Mouse (Mus musculus) kidney, adult 11 months (tissue): ENCODE results near the gene Ndufv3.

Source experiments
- DNase-seq: peaks from one replicate; pipeline ENCODE4 v3.0.0; 2022

The Ndufv3 gene

DNA sequence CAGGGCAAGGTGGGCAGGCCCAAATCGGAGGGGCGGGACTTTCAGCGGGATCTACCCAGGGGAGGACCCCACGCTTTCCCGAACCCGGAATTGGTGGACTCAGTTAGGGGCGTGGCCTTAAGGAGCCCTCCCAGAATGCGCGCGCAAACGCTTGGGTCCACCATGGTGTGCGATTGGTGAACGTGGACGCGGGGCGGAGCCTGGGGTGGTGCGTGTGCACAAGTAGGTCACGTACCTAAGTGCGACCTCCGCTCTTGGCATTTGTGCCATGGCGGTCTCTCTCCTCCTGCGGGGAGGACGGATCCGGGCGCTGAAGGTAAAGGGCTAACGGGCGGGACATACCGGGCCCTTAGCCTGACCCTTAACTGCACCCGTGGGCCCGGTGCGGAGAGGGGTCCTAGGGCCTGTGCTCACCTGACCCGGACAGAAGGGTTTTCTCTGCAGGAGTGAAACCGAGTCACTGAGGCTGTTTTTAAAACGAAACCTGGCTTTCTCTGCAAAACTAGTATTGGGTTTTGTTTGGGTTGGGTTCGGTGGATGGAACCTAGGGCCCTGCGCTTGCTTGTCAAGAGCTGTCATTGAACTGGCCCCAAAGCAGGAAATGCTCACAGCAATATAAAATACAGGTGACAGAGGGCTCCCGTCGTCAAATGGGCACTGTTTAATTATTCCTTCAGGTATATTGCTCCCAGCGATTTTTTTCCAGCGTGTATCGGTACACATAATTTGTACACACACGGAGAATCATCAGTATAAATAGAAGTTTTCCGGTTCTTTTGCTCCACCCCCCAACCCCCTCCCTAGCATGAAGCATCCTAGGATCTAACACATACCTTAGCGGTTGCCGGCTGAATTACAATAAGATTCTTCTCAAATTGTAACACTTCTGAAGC, at the start of gene Ndufv3, which contains the start of gene Wdr4:
Gene Ndufv3 (plus strand): TSS at position 170 of the 893 bp plus-strand sequence.
Gene Wdr4 (minus strand): TSS at position 35 of the 893 bp plus-strand sequence.
- DNase-seq, result peak; percentile 100

DNA sequence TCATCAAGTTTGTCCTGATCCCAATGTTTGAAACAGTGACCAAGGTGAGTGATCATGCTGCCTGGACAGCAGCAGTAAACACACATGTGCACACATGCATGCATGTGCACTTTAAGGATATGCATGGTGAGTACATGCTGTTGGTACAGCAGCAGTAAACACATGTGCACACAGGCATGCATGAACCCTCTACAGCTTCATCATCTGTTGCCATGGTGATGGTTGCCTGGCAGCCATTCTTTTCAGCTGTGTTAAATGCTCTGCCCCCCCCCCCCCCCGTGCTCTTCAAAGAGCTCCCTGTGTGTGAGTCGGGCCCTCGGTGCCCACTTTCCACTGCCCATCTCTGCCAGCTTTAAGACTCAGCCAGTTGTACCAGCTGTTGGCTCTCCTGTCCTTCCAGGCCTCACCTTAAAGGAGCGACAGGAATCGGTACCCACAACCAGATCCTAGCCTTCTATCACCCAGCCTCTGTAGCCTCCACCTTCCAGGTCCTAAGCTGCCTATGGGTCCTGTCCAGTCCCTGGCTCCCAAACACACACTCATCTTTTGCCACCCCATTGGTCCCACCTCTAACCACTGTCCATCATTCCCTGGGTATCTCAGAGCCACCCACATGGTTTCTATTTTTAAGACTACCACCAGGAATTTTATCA, 49.0 kb upstream of the Ndufv3 start:
- no peak for DNase-seq

DNA sequence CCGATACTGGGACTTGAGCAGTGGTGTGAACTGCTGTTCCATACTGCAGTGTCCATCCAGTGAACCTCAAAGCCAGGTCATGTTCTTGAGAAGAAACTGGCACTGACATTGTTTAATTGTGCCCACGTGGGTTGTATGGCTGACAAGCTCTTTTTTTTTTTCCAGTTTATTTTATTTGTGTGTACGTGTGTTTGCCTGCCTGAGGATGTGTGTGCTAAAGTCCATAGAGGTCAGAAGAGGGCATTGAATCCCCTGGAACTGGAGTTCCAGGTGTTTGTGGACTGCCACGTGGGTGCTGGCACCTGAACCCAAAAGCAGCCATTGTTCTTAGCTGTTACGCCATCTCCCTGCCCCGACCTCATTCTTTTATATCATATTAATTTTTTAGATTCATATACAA, 45.5 kb upstream of the Ndufv3 start:
- no peak for DNase-seq

DNA sequence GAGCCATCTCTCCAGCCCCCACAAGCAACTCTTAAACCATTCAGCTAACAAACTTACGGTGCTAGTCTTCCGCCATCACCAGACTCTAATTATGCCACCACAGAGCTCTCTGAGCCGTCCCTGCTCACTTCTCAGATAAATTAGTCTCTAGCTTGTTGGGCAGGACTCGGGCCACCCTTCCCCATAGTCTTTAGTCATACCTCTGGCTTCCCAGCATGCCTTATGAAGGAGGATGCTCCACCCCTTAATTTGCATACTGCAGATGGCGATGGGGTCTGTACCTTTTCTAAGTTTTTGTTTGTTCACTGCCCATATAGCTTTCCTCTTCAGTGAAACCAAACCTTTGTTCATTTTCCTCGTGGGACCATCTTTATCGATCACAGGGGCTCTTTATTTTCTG, 41.3 kb upstream of the Ndufv3 start:
- no peak for DNase-seq

DNA sequence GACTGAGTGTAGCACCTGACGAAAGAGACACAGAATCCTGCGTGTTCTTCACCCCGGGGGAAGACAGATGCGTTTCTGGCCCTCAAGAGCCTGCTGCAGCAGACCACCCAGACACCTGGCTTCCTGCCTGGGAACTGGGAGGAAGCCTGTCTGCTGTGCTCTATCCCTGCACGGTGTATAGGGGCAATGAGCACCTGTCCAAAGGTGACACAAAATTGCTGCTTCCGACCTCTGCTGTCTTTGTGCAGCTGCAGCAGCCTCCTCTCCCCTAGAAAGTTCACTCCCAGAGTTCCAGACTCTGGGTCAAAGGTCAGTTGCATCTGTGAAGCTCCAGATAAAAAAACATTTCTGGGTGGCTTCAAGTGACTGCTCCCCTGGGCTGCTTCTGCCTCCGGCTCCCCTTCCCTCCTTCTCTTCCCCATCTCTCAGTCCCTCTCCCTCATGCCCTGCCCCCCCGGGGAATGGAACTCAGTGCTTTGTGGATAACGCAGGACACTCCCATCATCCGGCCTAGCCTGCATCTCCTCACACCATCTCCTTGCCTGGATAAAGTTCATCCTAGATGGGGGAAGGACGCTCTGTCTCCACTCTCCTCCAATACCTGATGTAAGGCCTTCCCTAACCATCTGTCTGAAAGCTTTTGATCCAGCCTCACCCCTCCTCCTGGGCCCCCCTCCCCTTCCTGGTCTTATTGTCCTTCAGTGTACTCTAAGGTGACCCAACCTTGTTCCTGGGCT, 40.6 kb upstream of the Ndufv3 start:
- no peak for DNase-seq

DNA sequence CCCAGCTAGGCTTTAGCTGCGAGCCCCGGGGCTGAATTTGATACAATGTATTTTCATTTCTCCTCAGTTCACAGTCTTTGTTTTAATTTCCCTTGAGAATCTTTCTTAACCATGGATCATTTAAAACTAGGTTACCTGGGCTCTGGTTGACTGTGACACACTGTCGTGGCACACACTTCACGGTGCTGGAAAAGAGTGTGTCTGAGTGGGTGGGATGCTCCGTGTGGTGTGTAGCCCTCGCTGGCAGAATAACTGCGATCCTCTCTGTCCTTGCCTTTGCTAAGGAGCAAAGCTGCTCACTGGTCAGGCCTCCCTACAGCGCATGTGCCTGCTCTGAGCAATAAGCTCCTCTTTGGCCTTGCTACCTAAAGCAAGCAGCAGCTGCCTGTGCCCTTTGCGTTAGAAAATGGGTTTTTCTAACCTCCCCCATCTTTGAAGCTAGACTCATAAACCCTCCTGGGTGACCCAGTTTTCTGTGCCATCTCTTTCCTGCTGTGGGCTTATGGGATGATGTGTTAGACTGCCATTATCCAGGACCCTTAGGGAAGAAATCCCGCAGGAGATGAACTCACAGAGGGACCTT, 33.2 kb upstream of the Ndufv3 start:
- DNase-seq, result no peak

DNA sequence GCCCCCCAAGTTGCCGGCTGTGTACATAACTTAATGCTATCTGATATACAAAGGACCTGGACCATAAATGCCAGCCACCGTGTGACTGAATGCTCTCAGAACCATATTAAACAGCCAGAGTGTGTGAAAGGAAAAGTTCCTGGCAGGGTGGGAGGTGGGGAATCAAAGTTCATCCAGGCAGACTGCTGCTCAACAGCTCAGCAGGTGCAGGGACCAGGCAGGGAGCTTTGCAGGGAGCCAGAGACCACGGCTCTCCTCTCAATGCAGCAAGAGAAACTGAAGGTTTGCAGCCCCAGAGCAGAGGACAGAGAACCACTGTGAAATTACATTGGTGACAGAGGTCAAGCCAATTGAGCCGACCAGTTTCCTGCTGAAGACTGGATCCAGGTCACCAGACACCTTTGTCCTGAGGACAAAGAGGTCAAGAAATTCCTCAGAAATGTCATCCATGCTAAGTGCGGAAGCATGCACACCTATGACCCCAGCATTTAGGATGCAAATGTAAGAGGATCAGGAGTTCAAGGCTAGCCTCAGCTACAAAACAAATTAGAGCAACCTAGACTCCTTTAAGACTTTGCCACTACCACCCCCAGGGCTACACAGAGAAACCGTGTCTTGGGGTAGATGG, 32.4 kb upstream of the Ndufv3 start:
- DNase-seq, result no peak

DNA sequence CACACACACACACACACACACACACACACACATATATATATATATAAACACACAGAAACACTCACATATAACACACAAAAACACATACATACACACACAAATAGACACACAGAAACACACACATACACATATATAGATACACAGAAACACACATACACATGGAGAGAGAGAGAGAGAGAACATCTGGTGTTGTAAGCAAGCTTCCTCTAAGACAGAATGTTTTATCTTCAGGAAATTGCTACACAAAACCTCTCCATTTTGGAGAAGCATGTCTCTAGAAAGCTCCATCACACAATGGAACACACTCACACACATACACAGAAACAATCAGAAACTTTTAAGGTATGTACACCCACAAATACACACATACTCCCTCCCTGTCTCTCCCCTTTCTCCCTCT, 28.6 kb upstream of the Ndufv3 start:
- no peak for DNase-seq

DNA sequence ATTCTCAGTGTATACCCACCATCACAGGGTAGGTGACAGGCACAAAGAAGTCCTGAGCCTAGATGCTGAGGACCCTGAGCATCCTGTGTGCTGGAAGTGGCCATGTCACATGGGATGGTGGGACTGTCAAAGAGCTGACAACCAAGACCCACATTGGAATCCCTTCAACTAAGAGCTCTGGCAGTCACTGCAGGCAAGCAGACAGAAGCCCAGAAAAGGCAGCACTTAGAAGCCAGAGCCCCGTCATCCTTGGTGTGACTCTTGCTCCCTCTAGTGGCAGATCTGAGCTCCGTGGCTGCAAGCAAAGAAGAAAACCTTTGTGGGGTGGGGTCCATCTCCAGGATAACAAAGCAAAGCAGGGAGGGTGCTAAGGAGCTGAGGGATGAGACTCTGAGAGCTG, 27.5 kb upstream of the Ndufv3 start:
- peak; percentile 56 for DNase-seq

DNA sequence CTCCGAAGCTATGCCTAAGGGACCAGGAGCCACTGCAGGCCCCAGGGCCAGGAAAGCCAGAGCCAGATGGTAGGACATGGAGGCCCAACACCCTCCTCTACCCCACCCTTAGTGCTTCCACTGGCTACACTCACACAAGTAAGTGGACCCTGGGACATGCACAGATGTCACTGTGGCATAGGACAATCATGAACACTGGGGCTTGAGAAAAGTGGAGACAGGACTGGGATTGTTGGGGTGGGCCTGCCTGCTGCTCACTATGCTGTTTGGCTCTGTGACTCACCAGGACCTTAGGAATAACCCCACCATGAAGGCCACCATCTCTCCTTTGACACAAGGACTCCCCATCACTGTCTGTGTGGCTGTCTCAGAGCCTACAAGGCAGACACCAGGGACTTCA, 24.9 kb upstream of the Ndufv3 start:
- no peak for DNase-seq

DNA sequence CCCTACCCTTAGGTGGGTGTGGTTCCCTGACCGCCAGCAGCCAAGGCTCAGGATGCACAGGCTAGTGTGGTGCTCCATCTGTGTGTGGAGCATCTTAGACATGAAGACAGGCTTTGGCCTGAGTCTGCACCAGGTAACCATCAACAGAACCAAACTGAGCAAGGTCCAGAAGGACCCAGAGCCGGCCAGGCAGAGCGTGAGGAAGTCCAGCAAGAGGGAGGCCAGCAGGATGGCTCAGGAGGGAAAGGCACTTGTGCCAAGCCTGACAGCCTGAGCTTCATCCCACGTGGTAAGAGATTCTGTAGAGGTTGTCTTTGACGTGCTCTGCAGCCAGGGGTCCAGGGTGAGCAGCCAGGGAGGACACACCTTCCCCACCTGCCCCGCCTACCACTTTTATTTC, 22.2 kb upstream of the Ndufv3 start:
- DNase-seq, result no peak

DNA sequence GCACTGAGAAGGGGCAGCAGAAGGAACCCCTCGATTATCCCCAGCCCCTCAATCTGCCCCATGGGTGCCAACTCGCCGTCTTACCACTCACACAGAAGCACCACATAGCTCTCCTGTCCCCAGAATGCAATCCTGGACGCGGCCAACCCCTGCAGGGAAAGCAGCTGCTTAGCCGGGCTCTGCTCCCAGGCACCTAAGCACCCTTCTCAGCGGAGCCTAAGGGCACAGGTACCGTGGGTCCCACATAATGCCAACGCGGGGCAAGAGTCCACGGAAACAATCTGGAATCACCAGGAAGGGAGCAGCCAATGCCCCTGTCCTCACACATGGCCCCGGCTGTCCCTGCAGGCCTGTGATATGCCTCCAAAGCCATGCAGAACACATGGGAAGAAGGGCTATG, 20.2 kb upstream of the Ndufv3 start:
- DNase-seq, result no peak

DNA sequence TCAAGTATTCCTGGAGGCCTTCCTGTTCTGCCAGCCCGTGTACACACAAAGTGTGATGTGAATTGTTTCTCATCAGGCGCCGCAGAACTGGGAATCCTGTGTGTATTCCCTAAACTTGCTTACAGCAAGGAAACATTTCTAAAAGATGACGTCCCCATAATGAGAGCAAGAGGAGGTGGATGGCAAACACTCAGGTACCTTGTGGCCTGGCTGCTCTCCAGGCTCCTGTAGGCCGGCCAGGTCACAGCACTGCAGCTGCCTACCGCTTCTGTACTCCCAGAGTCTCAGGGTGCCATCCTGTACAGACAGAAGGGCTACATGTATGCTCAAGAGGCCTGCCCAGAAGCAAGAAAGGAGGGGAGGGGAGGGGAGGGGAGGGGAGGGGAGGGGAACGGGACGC, 19.5 kb upstream of the Ndufv3 start:
- no peak for DNase-seq

DNA sequence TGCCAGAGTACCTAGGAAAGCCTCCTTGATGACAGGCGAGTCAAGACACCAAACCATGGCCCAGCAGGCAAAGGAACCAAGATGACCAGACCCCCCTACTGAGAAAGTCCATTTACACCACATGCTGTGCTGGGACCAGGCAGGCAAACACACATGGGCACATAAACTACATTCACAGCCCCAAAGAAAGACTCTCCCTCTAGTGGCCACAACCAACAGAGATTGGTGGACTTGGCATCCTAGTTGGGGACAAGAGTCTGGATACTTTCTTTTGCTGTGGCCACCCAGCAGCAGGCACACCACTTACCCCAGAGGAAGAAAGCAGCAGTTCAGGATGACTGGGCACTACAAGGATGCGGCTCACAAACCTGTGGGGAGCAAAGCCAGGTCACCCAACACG, 19.0 kb upstream of the Ndufv3 start:
- no peak for DNase-seq

DNA sequence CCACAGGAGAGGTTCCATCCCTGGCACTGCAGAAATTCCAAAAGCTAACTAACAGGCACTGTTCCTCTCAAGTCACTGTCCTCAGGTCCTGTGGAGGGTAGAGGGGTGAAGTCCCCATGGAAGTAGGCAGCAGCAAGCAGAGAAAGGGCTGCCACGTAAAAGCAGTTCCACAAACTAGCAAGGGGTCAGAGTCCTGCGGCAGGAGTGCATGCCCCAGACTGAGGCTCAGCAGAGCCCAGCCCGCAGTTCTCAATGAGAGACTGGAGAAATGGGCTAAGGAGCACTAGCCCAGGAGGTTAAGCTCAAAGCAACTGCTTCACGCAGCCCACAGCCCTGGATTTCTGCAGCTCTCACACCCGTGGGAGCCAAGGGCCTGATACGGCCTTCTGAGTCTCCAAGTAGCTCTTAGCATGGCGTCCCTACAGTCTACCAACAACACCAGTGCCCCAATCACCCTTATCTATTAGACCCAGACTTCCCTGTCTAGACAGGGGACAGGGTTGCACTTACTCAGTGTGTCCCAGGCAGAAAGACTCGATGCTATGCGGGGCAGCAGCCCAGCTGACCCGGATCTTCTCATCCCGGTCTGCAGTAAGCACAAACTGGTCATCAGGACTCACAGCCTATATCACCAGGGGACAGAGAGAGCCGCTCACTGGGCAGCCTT, 17.5 kb upstream of the Ndufv3 start:
- peak; percentile 39 for DNase-seq

DNA sequence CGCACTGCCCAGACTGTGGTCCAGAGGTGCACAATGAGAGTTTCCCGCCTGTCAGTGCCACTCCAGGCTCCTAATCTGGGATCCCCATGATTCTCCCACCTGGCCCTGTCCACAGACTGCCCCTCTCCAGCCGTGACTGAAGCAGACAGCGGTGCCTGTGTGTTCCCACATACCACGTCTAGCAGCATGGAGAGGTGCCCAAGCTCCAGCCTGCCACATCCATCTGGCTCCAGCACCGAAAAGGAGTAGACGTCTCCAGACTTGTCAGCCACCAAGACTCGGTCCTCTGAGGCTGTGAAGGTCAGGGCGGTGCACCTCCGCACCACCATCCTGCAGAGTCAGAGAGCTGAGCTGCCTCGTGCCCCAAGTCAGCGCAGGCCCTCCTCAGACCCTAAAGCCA, 16.6 kb upstream of the Ndufv3 start:
- DNase-seq, result no peak

DNA sequence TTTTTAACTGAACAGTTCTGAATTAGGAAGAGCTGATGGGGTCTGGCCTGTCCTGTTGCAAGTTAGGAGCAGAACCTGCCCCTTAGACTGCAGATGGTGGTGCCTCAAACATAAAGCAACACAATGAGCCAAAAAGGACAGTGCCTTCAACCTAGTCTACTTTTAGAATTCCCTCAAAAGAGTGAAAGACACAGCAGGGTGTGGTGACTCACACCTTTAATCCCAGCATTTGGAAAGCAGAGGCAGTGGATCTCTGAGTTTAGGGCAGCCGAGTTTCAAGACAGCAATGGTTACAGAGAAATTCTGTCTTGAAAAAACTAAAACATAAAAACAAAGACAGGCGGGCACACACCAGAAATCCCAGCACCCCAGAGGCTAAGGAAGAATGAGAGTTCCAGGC, 16.0 kb upstream of the Ndufv3 start:
- no peak for DNase-seq

DNA sequence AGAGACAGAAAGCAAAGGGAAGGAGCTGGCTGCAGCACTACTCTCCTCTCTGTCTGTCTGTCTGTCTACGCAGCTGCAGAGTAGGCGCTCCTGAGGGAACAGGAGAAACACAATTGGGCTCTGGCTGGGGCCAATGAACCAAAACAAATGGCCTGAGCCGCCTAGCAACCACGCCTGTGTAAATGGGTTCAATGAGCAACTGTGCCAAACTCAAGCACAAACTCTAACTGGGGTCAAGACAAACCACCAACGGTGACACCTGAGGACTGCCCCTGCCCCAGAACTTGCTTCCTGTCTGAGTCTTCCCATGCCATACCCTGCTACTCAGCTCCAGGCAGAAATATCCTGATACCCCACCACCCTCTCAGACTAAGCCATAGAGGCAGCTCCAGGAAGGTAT, 14.9 kb upstream of the Ndufv3 start:
- peak; percentile 93 for DNase-seq

DNA sequence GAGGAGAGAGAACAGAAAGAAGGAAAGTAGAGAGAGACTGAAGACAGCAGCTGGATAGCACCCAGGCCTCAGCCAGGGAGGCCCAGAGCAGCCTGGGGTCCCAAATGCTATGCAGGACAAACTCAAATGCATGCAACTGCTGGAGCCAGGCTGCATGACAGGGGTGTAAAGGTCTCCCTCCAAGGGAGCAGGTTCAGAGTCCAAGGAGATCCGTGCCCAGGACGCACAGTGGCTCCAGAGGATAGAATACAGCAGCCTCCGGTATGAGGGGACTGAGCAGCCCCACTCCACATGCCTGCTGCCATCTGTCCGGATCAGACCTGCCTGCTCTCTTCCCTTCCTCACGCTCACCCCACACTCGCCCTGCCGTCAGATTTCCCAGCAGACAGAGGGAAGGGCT, 13.6 kb upstream of the Ndufv3 start:
- DNase-seq, result peak; percentile 80

DNA sequence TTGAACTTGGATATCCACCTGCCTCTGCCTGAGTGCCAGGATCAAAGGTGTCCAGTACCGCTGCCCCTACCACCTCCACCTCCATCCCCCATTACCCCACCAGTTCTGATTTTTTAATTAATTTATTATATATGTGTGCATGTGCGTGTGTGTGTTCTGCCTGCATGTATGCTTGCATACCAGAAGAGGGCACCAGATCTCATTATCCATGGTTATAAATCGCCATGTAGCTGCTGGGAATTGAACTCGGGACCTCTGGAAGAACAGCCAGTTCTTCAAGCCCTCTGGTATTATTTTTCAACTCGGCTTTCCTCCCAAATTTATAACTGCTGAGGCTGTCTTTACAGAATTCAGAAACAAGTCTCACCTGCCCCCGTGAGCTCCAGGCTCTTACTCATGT, 9.0 kb upstream of the Ndufv3 start:
- DNase-seq, result no peak

DNA sequence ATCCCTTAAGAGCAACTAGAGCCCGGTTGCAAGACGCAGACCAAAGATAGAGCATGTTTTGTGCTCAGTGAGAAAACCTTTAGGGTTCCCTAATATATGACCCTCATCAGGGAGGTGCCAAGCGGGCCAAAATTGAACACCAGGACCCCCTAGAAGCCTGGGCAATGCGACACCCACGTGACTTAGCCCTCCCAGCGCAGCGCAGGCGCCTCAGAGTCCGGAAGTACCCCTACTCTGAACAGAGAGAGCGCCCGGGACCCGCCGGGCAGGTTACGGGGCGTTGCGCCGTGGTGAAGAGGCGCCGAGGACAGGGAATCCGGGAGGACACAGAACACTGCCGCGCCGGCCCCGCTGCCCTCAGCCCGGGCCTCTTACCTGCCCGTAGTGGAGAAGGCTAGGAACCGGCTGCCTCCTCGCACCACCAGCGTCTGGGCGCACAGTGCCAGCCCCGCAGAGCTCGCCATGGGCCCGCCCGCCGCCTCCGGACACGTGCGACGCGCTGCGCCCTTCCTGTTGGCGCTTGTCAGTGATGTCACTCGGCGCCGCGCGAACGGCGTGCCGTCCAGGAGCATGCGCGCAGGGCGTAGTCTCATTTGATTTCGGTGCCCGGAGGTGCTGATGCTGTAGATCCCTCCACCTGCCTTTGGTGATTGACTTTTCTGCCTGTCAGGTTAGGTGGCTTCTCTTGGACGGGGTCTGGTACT, 8.0 kb upstream of the Ndufv3 start:
- DNase-seq, result peak; percentile 78

DNA sequence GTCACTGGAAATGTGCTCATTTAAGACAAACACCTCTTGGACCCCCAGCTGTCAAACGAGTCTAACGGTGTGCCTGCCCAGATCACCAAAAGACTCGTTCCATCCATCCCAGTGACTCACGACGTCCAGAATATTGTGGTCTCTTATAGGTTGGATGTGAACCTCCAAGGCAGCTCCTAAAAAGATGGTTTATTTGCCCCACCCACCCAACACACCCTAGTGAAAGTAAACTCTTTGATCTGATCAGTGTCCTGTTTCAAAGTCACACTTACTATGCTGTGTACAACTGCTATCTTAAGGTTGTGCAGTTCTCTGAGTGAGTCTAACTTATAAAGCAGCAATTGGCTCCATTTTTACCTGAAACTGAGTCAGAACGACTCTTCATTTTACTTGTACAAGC, 7.3 kb upstream of the Ndufv3 start:
- no peak for DNase-seq
